Mouse (Mus musculus): ENCODE data around the gene Crtc1.

- TF ChIP-seq EP300 (IDR thresholded peaks at IDR 0.05; ENCODE audit: insufficient read depth, low read depth, low read length): peak; percentile 27; the same call in 1 of the 2 replicates
- TF ChIP-seq CTCF (IDR thresholded peaks at IDR 0.05; ENCODE audit: low read depth, low read length): no peak
Measured at GRCm38 (mm10) chr8:70374318-70374927, 65.0 kb downstream of the Crtc1 start.

Measured in ES-Bruce4 (cell line).